Mouse (Mus musculus) stomach, embryonic 16.5 days (tissue): ENCODE data around the gene Map4k5. TPM values are rescaled to one million over a fixed set of nuclear protein-coding genes. Genes with fewer than 3 reads are reported as not detected.

Experiments used
- ATAC-seq: fragments of 200-750 bp; cut with Nextera tagmentation; 2 replicates; pipeline ENCODE4 v1.8.0; 2017; ENCODE audit warnings: moderate number of reproducible peaks, moderate TSS enrichment; ENCODE audit not compliant: insufficient read depth, low FRiP score
- H3K27ac ChIP-seq: fragments of 300-500 bp; sonication (generic); 2 replicates; pipeline ENCODE4 v1.5.1; 2014; ENCODE audit warnings: low read length
- H3K27me3 ChIP-seq: fragments of 300-500 bp; sonication (generic); 2 replicates; pipeline ENCODE4 v1.6.1; 2014; ENCODE audit warnings: low read length, control low read depth, mixed read lengths; ENCODE audit not compliant: control insufficient read depth, insufficient read depth
- H3K36me3 ChIP-seq: fragments of 300-500 bp; sonication (generic); 2 replicates; pipeline ENCODE4 v1.6.1; 2014; ENCODE audit warnings: low read length; ENCODE audit not compliant: control insufficient read depth, insufficient read depth
- H3K4me1 ChIP-seq: fragments of 300-500 bp; sonication (generic); 2 replicates; pipeline ENCODE4 v1.6.1; 2014; ENCODE audit warnings: low read length, control low read depth, mixed read lengths; ENCODE audit not compliant: control insufficient read depth, insufficient read depth
- H3K4me2 ChIP-seq: fragments of 300-500 bp; sonication (generic); 2 replicates; pipeline ENCODE4 v1.6.1; 2014; ENCODE audit warnings: low read depth, low read length, mixed read lengths
- H3K4me3 ChIP-seq: fragments of 300-500 bp; sonication (generic); replicated peaks from 2 replicates; pipeline ENCODE4 v1.5.1; 2014; ENCODE audit warnings: mild to moderate bottlenecking, low read length
- H3K9ac ChIP-seq: fragments of 300-500 bp; sonication (generic); 2 replicates; pipeline ENCODE4 v1.6.1; 2014; ENCODE audit warnings: low read length
- H3K9me3 ChIP-seq: fragments of 300-500 bp; sonication (generic); replicated peaks from 2 replicates; pipeline ENCODE4 v1.6.1; 2016; ENCODE audit warnings: low read length, control low read depth; ENCODE audit not compliant: control insufficient read depth
- WGBS: fragments of 180-500 bp; shearing (Covaris S2); extraction: QIAGEN DNeasy Blood & Tissue Kit; methylation state at CpG from one replicate; pipeline ENCODE4 v1.1.7; 2014; 5-methylcytosine and 5-hydroxymethylcytosine counted together
- polyA plus RNA-seq: library from polyadenylated mRNA; unstranded; fragments of >200 nt; fragmentation: Nextera tagmentation; extraction: Ambion mirVana; gene quantifications from 2 replicates; pipeline ENCODE4 v1.2.1, GENCODE M21; 2015

Map4k5 gene
- polyA plus RNA-seq, 1 experiment from 2014 or later, result 24.3 TPM

DNA sequence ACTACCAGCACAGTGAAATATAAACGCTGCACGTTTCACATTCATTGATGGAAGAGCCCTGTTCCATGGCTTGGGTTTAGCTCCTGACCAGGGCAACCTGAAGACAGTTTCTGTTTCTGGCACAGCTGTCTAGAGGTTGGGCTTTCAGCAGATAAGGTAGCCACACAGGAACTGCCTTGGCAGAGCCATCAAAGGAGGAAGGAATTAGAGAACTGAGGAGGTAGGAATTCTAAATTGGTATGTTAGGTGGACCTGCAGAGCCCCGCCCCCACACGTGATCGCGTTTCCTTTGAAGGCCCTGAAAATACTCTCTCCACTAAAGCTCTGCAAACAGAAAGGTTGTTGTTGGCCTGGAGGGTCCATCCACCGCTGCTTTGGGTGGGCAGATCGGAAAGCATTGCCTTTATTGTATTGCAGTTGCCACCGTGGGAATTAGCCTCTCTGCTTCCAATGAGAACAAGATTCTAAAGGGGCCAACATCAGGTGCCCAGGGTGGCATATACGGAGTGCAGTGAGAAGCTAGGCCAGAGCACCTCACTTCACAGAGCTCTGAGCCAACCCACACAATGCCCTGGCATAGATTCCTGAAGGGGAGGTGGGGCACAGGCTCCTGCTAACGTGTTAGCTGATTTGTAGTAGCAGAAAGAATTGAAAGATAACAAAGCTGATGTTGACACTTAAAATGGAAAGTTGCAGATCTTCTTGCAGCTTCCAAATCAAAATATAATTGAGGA, 116.2 kb downstream of the Map4k5 start:
- Histone ChIP-seq H3K4me1 (peaks cover 6% of the 10 kb centered on the region; the same call in 1 of the 2 replicates), H3K27me3 (no peaks in the 10 kb centered on the region), H3K9me3 (no peaks in the 10 kb centered on the region), H3K27ac (no peak overlapping the region), H3K9ac (no peak overlapping the region), H3K4me3 (no peak overlapping the region), H3K4me2 (no peak overlapping the region), H3K36me3 (no peaks in the 10 kb centered on the region)
- ATAC-seq, result peak; percentile 40; the same call in 1 of the 2 replicates
- WGBS, result 48% methylated on average over 11 of the region's 11 CpGs

DNA sequence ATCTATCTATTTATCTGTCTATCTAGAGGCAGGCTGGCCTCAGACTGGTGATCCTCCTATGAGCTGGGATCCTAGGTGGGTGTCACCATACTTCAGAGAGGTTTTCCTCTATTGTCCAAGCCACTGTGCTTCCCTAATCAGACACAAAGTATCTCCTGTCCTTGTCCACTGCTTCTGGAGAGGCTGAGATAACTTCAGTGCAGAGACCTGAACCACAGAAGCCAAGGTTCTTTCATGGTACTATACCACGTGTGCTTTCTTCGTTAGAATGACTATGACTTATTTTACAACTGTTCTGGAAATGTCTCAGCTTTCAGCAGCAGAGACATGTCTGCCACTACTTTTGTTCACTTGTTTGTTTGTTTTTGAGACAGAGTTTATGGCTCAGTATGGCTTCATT, 124.2 kb downstream of the Map4k5 start:
- no peaks in the 10 kb centered on the region for H3K4me1 ChIP-seq
- H3K36me3 ChIP-seq, result no peaks in the 10 kb centered on the region
- H3K4me3 ChIP-seq, result no peak overlapping the region
- ATAC-seq, result no peak
- WGBS, result 76% methylated on average over 2 of the region's 2 CpGs
- H3K27ac ChIP-seq, result no peak overlapping the region
- H3K9me3 ChIP-seq, result no peaks in the 10 kb centered on the region
- no peak overlapping the region for H3K4me2 ChIP-seq
- H3K9ac ChIP-seq, result no peak overlapping the region
- H3K27me3 ChIP-seq, result no peaks in the 10 kb centered on the region

DNA sequence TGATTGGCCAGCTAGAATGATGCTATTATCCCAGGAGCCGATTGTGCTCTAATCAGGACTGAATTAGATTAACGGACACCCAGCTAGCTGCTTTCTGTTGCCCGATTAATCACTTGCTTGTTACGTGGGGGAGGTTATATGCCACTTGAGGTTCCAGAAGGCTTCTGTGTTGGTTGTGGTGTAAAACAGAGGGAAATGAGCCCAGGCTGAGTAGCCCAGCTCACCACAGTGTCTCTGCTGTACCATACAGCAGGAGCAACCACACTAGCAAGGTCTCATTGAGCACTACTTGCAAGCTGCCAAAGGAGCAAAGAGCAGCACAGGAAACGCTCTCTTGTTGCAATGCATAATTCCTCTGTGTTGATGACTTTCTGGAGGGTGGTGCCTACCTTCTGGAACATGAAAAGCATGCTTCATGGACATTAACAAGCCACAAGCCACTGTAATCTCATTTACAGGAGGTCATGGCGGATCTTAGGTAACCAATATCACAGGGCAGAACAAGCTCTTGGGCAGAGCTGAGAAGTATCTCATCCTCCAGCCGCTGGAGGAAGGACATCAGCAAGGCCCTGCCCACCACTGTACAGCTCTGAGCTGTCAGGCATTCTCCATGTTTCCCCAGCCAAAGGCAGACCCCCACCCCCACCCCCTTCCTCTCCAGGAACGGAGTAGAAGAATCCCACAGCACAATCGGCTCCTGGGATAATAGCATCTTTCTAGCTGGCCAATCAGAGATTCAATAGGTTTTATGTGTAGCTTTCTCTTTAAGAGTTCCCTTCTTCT, 125.3 kb downstream of the Map4k5 start:
- H3K9ac ChIP-seq, result no peak overlapping the region
- H3K4me1 ChIP-seq, result no peaks in the 10 kb centered on the region
- no peak overlapping the region for H3K4me3 ChIP-seq
- H3K27me3 ChIP-seq, result no peaks in the 10 kb centered on the region
- no peak overlapping the region for H3K4me2 ChIP-seq
- ATAC-seq, result no peak
- WGBS, result 58% methylated on average over 9 of the region's 9 CpGs
- H3K27ac ChIP-seq, result no peak overlapping the region
- no peaks in the 10 kb centered on the region for H3K9me3 ChIP-seq
- H3K36me3 ChIP-seq, result no peaks in the 10 kb centered on the region

DNA sequence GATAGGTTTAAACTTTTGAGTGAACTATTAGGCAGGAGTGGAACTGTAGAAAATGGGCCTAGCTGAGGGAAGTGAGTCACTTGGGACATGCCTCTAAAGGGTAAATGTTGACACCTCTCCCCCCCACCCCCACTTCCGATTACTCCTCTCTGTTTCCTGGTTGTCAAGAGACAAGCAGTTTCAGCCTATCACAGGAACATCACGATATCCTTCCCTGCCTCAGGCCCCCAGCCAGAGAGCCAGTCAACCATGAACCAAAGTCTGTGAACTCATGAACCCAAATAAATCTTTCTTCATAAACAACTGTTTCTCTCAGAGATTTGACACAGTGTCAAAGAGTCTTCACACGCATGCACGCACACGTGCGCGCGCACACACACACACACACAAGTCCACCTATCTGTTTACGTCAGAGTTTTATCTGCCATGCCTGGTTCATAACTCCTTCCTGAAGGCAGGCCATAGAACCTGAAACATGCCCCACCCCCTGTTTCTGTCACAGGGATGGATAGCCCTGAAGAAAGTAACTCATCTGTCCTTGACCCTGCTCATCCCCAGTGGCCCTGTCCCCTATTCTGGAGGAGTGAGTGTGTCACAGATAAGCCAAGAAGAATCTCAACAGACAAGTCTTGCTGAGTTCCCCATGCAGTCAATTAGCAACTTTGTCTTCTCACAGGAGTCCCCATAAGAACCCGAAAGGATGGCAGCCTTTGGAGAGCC, 126.7 kb downstream of the Map4k5 start:
- H3K9ac ChIP-seq, result no peak overlapping the region
- no peaks in the 10 kb centered on the region for H3K36me3 ChIP-seq
- H3K27ac ChIP-seq, result no peak overlapping the region
- no peaks in the 10 kb centered on the region for H3K4me1 ChIP-seq
- no peak overlapping the region for H3K4me2 ChIP-seq
- no peaks in the 10 kb centered on the region for H3K9me3 ChIP-seq
- WGBS, result 77% methylated on average over 10 of the region's 10 CpGs
- H3K27me3 ChIP-seq, result no peaks in the 10 kb centered on the region
- no peak for ATAC-seq
- no peak overlapping the region for H3K4me3 ChIP-seq

DNA sequence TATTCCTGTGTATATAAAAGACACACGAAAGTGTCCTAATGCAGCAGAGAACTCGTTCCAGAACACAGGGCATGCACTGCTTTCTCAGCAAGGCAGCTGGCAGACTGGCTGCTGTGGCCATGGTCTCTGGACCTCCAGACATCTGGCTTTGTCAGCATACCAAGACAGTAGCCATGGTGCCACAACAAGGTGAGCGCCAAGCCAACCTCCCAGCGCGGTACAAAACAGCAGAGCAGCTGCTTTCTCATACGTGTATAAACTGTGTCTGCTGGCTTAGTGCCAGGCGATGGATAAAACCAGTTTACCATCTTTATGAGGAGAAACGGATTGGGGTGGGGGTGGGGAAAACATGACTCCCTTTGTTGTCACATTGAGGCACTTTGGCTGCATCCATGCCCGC, 127.5 kb downstream of the Map4k5 start:
- H3K9me3 ChIP-seq, result no peaks in the 10 kb centered on the region
- no peak overlapping the region for H3K4me3 ChIP-seq
- no peaks in the 10 kb centered on the region for H3K27me3 ChIP-seq
- no peak for ATAC-seq
- no peak overlapping the region for H3K9ac ChIP-seq
- WGBS, result 55% methylated on average over 9 of the region's 9 CpGs
- H3K4me1 ChIP-seq, result no peaks in the 10 kb centered on the region
- no peaks in the 10 kb centered on the region for H3K36me3 ChIP-seq
- no peak overlapping the region for H3K4me2 ChIP-seq
- H3K27ac ChIP-seq, result no peak overlapping the region

DNA sequence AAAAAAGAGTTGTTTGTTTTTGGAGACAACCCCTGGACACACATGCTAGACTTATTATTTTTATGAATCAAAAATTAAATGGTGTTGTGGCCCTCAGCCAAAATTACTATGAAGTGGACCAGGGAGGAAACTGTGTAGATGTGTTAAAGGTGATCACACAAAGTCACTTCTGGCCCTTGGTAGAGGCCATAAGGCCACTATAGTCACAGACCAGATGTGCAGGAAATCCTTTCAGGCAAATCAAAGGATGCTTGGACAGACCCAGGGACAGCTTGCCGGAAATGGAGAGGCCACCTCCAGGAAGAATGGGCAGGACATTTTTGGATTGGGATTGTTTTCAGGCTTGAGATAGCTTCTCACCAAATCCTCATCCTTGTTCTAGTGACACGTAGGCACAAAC, 131.4 kb downstream of the Map4k5 start:
- ATAC-seq, result no peak
- H3K36me3 ChIP-seq, result no peaks in the 10 kb centered on the region
- no peak overlapping the region for H3K4me3 ChIP-seq
- H3K9ac ChIP-seq, result no peak overlapping the region
- peaks cover 24% of the 10 kb centered on the region for H3K4me1 ChIP-seq
- WGBS, result 82% methylated on average over 2 of the region's 2 CpGs
- H3K4me2 ChIP-seq, result no peak overlapping the region
- H3K27ac ChIP-seq, result no peak overlapping the region
- no peaks in the 10 kb centered on the region for H3K9me3 ChIP-seq
- H3K27me3 ChIP-seq, result no peaks in the 10 kb centered on the region

DNA sequence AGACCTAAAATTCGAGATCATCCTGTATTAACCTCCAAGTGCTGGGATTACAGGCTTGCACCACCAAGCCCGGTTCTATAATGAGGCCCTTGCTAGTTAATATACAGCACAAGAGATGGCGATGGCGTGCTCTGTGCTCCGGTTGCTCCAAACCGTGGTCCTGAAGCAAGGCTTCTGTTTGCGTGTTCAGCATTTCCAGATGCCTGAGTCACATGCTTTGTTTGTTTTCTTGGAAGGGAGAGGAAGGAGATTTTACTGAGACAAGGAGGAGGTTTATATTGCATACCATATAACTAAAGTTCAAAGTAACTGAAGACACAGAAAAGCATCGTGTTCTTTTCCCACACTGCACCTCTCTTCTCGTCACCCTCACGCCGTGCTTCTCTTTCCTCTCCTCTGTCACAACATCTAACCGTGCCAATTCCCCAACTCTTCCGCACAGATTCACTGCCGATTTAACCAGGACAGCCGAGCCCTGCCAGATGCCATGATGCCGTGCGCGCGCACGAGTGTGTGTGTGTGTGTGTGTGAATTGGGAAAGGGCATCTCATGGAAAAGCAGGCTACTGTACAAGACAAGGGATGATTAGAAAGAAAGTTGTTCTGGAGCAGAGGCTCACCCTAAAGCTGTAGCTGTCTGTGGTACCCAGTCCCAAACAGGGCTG, 132.1 kb downstream of the Map4k5 start:
- H3K4me2 ChIP-seq, result no peak overlapping the region
- no peaks in the 10 kb centered on the region for H3K27me3 ChIP-seq
- H3K27ac ChIP-seq, result peak overlapping the region; percentile 8; the same call in 1 of the 2 replicates
- H3K36me3 ChIP-seq, result no peaks in the 10 kb centered on the region
- 77% methylated on average over 20 of the region's 20 CpGs for WGBS
- H3K4me1 ChIP-seq, result peaks cover 30% of the 10 kb centered on the region
- H3K9ac ChIP-seq, result no peak overlapping the region
- no peak for ATAC-seq
- H3K9me3 ChIP-seq, result no peaks in the 10 kb centered on the region
- no peak overlapping the region for H3K4me3 ChIP-seq

DNA sequence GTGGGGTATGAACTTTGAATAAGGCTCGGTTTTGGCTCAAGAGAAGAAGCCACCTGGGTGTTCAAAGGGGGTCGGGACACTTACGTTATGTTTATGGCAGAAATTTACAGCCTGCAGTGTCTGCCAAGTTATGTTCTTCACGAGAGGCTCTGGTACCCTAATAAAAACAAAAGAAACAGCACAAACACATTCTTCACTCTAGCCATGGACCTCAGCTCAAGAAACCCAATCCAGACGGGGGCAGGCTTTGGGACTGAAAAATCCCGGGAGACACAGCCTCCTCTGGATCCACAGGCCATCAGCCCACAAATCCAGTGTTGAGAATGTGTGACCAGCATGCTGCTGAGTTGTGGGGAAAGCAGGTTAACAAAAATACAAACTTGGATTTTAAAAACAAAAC, 133.0 kb downstream of the Map4k5 start:
- no peak for ATAC-seq
- no peak overlapping the region for H3K4me2 ChIP-seq
- H3K9me3 ChIP-seq, result no peaks in the 10 kb centered on the region
- peaks cover 30% of the 10 kb centered on the region for H3K4me1 ChIP-seq
- H3K27me3 ChIP-seq, result no peaks in the 10 kb centered on the region
- 42% methylated on average over 6 of the region's 6 CpGs for WGBS
- H3K9ac ChIP-seq, result no peak overlapping the region
- no peak overlapping the region for H3K4me3 ChIP-seq
- H3K27ac ChIP-seq, result no peak overlapping the region
- H3K36me3 ChIP-seq, result no peaks in the 10 kb centered on the region
